Mouse (Mus musculus): ENCODE measurements at regions not wholly inside any gene's neighbourhood (a gene's known extent, or its start where the extent isn't known, plus 50 kb on each side); places are given as distances from the start of the nearest gene placed in this dataset.

DNA sequence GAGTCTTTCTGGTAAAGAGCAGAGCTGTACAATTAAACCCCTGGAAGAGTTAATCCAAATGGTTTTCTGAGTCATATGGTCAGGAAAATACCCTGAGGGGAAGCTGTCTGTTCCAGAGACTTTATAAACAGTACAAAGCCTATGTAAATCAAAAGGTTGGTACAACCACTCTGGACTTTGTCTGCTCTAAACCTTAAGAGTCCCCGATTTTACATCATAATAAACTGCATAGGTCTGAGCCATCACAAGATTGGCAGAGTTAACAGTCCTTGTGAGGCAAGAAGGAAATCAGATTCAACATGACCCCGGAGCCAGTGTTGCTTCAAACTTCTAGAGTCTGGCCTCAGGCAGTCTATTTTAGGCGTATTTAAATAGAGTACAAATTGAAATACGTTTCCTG lies 289.7 kb downstream of the Dnajb9 start:
- no peak for TF ChIP-seq CHD2 (IDR thresholded peaks at IDR 0.05; ENCODE audit: low read depth, low read length)
- no peak for TF ChIP-seq HCFC1 (IDR thresholded peaks at IDR 0.05; ENCODE audit: borderline replicate concordance, insufficient read depth, low read length)
- no peak for TF ChIP-seq MAFK (IDR thresholded peaks at IDR 0.05; ENCODE audit: insufficient read depth, low read depth, low read length)
- TF ChIP-seq ZC3H11A (IDR thresholded peaks at IDR 0.05; ENCODE audit: borderline replicate concordance, low read depth, low read length), result no peak
